Mouse (Mus musculus) lung, embryonic 14.5 days (tissue): ENCODE results near the gene Olfr1275. TPM values are rescaled to one million over a fixed set of nuclear protein-coding genes. Genes with fewer than 3 reads are reported as not detected.

ENCODE experiments used
- ATAC-seq: fragments of 200-750 bp; cut with Nextera tagmentation; 2 replicates; pipeline ENCODE4 v1.8.0; 2017; ENCODE audit warnings: mild to moderate bottlenecking, moderate TSS enrichment, moderate library complexity; ENCODE audit not compliant: insufficient read depth
- DNase-seq: peaks from one replicate; pipeline ENCODE4 v3.0.0-alpha.2; 2015
- H3K27ac ChIP-seq: fragments of 300-500 bp; sonication (generic); 2 replicates; pipeline ENCODE4 v1.5.1; 2014; ENCODE audit warnings: low read depth, mild to moderate bottlenecking, moderate library complexity
- H3K27me3 ChIP-seq: fragments of 300-500 bp; sonication (generic); 2 replicates; pipeline ENCODE4 v1.6.1; 2014; ENCODE audit warnings: low read length, control low read depth; ENCODE audit not compliant: insufficient read depth
- H3K36me3 ChIP-seq: fragments of 300-500 bp; sonication (generic); 2 replicates; pipeline ENCODE4 v1.6.1; 2014; ENCODE audit warnings: control low read depth; ENCODE audit not compliant: insufficient read depth
- H3K4me1 ChIP-seq: fragments of 300-500 bp; sonication (generic); 2 replicates; pipeline ENCODE4 v1.6.1; 2014; ENCODE audit warnings: antibody characterized with exemption, control low read depth; ENCODE audit not compliant: insufficient read depth
- H3K4me2 ChIP-seq: fragments of 300-500 bp; sonication (generic); 2 replicates; pipeline ENCODE4 v1.6.1; 2014; ENCODE audit warnings: mild to moderate bottlenecking
- H3K4me3 ChIP-seq: fragments of 300-500 bp; sonication (generic); 2 replicates; pipeline ENCODE4 v1.5.1; 2014; ENCODE audit warnings: low read depth, low read length
- H3K9ac ChIP-seq: fragments of 300-500 bp; sonication (generic); 2 replicates; pipeline ENCODE4 v1.6.1; 2014
- H3K9me3 ChIP-seq: fragments of 300-500 bp; sonication (generic); 2 replicates; pipeline ENCODE4 v1.6.1; 2016; ENCODE audit warnings: low read depth, low read length, control low read depth
- CTCF ChIP-seq: IDR thresholded peaks from 2 replicates; pipeline ENCODE4 v1.5.1; 2016; ENCODE audit warnings: antibody characterized with exemption, low read depth
- WGBS: fragments of 180-500 bp; shearing (Covaris S2); extraction: QIAGEN DNeasy Blood & Tissue Kit; methylation state at CpG from one replicate; pipeline ENCODE4 v1.1.7; 2014; 5-methylcytosine and 5-hydroxymethylcytosine counted together
- polyA plus RNA-seq: library from polyadenylated mRNA; unstranded; fragments of >200 nt; fragmentation: Nextera tagmentation; extraction: Ambion mirVana; gene quantifications from 2 replicates; pipeline ENCODE4 v1.2.1, GENCODE M21; 2014

Gene Olfr1275
- not detected in 2 replicates for polyA plus RNA-seq

- no peak for TF ChIP-seq CTCF
- Histone ChIP-seq H3K9me3 (no peaks in the 10 kb centered on the region), H3K9ac (no peak within 1 kb of the TSS), H3K27ac (no peak within 1 kb of the TSS), H3K4me2 (no peak within 1 kb of the TSS), H3K27me3 (no peaks in the 10 kb centered on the region), H3K4me1 (no peaks in the 10 kb centered on the region), H3K4me3 (no peak within 1 kb of the TSS), H3K36me3 (no peaks in the 10 kb centered on the region)
- WGBS, result 100% methylated on average over 1 of the region's 1 CpGs
- no peak for DNase-seq
- ATAC-seq, result no peak
These were observed at the start of gene Olfr1275 for GRCm38 (mm10) chr2:111235186-111235585. TSS of gene Olfr1275 (minus strand) at chr2:111235286.

DNA sequence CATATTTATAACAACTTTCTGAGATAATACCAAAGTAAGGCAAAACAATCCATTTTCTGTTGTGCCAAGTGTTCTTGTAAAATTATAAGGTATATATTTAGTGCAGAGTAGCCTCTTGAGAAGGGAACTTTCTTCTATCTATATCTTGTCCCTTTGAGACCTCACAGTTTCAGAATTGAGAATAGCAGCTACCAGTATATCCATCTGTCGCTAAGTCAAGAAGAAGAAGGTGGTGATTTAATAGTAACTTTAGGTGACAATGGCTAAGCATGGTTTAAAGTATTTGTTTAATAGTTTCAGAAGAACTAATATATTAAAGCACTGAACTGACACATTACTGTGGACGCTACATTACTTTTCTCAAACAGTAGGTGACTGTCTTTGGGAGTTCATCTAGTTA lies 38.9 kb upstream of the Olfr1275 start, which contains the start of gene Olfr1277:
Gene Olfr1277 (minus strand): TSS at position 101 of the 400 bp plus-strand sequence.
- no peaks in the 10 kb centered on the region for H3K4me1 ChIP-seq
- no peak within 1 kb of the TSS for H3K9ac ChIP-seq
- H3K4me2 ChIP-seq, result no peak within 1 kb of the TSS
- no peaks in the 10 kb centered on the region for H3K36me3 ChIP-seq
- whole genome bisulfite sequencing, result 76% methylated on average over 2 of the region's 2 CpGs
- no peaks in the 10 kb centered on the region for H3K9me3 ChIP-seq
- no peak within 1 kb of the TSS for H3K27ac ChIP-seq
- TF ChIP-seq CTCF, result no peak
- H3K27me3 ChIP-seq, result no peaks in the 10 kb centered on the region
- H3K4me3 ChIP-seq, result no peak within 1 kb of the TSS
- DNase-seq (no peak), ATAC-seq (no peak)

DNA sequence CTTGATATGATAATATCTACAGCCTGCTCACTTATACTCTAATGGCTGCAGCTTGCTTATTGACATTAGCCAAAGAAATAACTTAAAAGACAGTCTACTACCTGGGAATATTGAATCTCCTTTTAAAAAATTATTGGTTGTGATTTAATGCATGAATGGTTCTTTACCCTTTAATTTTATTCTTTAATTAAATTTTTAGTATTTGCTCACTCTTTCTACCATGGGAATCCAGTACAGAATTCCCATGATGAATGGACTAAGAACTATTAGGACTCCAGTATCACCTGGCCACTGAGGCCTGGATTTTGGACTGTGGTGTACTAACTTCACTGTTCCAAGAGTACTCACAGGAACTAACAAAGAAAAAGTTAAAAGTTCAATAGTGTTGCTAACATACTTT lies 19.1 kb upstream of the Olfr1275 start, which contains the start of gene Olfr1276:
Gene Olfr1276 (plus strand): TSS at position 301 of the 400 bp plus-strand sequence.
- Histone ChIP-seq H3K4me3 (no peak within 1 kb of the TSS), H3K36me3 (no peaks in the 10 kb centered on the region), H3K27ac (no peak within 1 kb of the TSS), H3K9ac (no peak within 1 kb of the TSS), H3K9me3 (no peaks in the 10 kb centered on the region), H3K27me3 (no peaks in the 10 kb centered on the region), H3K4me2 (no peak within 1 kb of the TSS), H3K4me1 (no peaks in the 10 kb centered on the region)
- no peak for TF ChIP-seq CTCF
- DNase-seq (no peak), ATAC-seq (no peak)

DNA sequence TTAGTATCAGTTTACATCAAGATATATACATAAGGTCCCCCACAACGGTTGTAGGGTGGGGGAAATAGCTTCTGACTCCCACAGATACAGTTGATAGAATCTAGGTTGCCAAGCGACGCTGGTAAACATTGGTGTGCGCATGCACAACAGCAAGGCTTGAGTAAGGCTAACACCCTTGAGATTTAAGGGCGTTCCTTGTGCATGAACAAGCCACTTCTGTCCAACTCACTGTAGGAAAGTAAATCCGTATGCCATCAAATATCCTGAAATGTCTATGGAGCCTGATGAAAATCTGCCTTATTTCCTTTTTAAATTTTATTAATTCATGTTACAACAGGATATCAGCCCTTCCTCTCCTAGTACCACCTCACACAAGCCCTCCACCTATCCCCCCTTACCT lies 5.6 kb downstream of the Olfr1275 start, which contains the start of gene 4930430A15Rik:
Gene 4930430A15Rik (minus strand): TSS at position 101 of the 400 bp plus-strand sequence.
- H3K36me3 ChIP-seq, result no peaks in the 10 kb centered on the region
- WGBS, result 85% methylated on average over 6 of the region's 6 CpGs
- H3K4me1 ChIP-seq, result no peaks in the 10 kb centered on the region
- TF ChIP-seq CTCF, result no peak
- no peaks in the 10 kb centered on the region for H3K9me3 ChIP-seq
- ATAC-seq, result no peak
- H3K27ac ChIP-seq, result no peak within 1 kb of the TSS
- H3K4me3 ChIP-seq, result no peak within 1 kb of the TSS
- H3K9ac ChIP-seq, result no peak within 1 kb of the TSS
- no peak within 1 kb of the TSS for H3K4me2 ChIP-seq
- no peaks in the 10 kb centered on the region for H3K27me3 ChIP-seq
- DNase-seq, result no peak

GRCm38 (mm10) chr2:111182068-111182467 lies 53.0 kb downstream of the Olfr1275 start:
- Histone ChIP-seq H3K4me1 (no peaks in the 10 kb centered on the region), H3K9ac (no peak overlapping the region), H3K36me3 (no peaks in the 10 kb centered on the region), H3K4me2 (no peak overlapping the region), H3K27me3 (no peaks in the 10 kb centered on the region), H3K4me3 (no peak overlapping the region), H3K27ac (no peak overlapping the region), H3K9me3 (no peaks in the 10 kb centered on the region)
- TF ChIP-seq CTCF, result no peak
- no peak for ATAC-seq
- DNase-seq, result no peak
- WGBS, result 90% methylated on average over 11 of the region's 11 CpGs

Other genes starting within 250 kb of the Olfr1275 start
- gene Gm13941, start 129.3 kb downstream of the Olfr1275 start, polyA plus RNA-seq, result not detected in 2 replicates
- gene Gm15130, start 82.3 kb downstream of the Olfr1275 start, polyA plus RNA-seq, result not detected in 2 replicates
- gene 4930430A15Rik, start 5.7 kb downstream of the Olfr1275 start, polyA plus RNA-seq, result not detected in 2 replicates
- not detected in 2 replicates for gene Olfr1276, start 19.2 kb upstream of the Olfr1275 start, polyA plus RNA-seq
- gene Olfr1277, start 38.8 kb upstream of the Olfr1275 start, polyA plus RNA-seq, result not detected in 2 replicates
- not detected in 2 replicates for gene Olfr1278, start 54.9 kb upstream of the Olfr1275 start, polyA plus RNA-seq
- gene Olfr1279, start 65.3 kb upstream of the Olfr1275 start, polyA plus RNA-seq, result not detected in 2 replicates
- not detected in 2 replicates for gene Olfr1280, start 78.7 kb upstream of the Olfr1275 start, polyA plus RNA-seq
- not detected in 2 replicates for gene Olfr1281, start 91.2 kb upstream of the Olfr1275 start, polyA plus RNA-seq
- gene Olfr1282, start 100.8 kb upstream of the Olfr1275 start, polyA plus RNA-seq, result not detected in 2 replicates
- not detected in 2 replicates for gene Olfr1283, start 131.5 kb upstream of the Olfr1275 start, polyA plus RNA-seq
- gene Olfr1284, start 140.2 kb upstream of the Olfr1275 start, polyA plus RNA-seq, result not detected in 2 replicates
- gene Olfr1286, start 187.8 kb upstream of the Olfr1275 start, polyA plus RNA-seq, result not detected in 2 replicates
- not detected in 2 replicates for gene Olfr1287, start 213.9 kb upstream of the Olfr1275 start, polyA plus RNA-seq
- gene Olfr1288, start 238.8 kb upstream of the Olfr1275 start, polyA plus RNA-seq, result not detected in 2 replicates
- gene Olfr1289, start 245.5 kb upstream of the Olfr1275 start, polyA plus RNA-seq, result not detected in 2 replicates